Mouse (Mus musculus): Measurements from ENCODE around the gene Kcnk13. TPM values are rescaled to one million over a fixed set of nuclear protein-coding genes. Genes with fewer than 3 reads are reported as not detected.

The Kcnk13 gene
- polyA plus RNA-seq, 1 experiment from 2014 or later, result 0.56 TPM

GRCm38 (mm10) chr12:100006681-100007080, 42.4 kb downstream of the Kcnk13 start:
- no peak for ATAC-seq (ENCODE audit: insufficient number of reproducible peaks, low FRiP score, low TSS enrichment, low read depth)

GRCm38 (mm10) chr12:100012839-100013238, 48.5 kb downstream of the Kcnk13 start:
- Histone ChIP-seq H3K9me3 (ENCODE audit: control insufficient read depth, low read length) (no peaks in the 10 kb centered on the region), H3K4me2 (ENCODE audit: low read depth, severe bottlenecking) (no peak overlapping the region), H3K9ac (ENCODE audit: low read length) (no peak overlapping the region), H3K4me3 (ENCODE audit: low read depth, low read length) (no peak overlapping the region), H3K27me3 (ENCODE audit: control insufficient read depth, insufficient read depth, low read length) (no peaks in the 10 kb centered on the region), H3K27ac (replicated peaks; ENCODE audit: low read depth, low read length) (no peak overlapping the region), H3K36me3 (ENCODE audit: control insufficient read depth, insufficient read depth, low read length) (no peaks in the 10 kb centered on the region), H3K4me1 (ENCODE audit: control insufficient read depth, insufficient read depth, low read length) (no peaks in the 10 kb centered on the region)
- WGBS, result 91% methylated on average over 3 of the region's 3 CpGs
- ATAC-seq (ENCODE audit: insufficient number of reproducible peaks, low FRiP score, low TSS enrichment, low read depth) (no peak), DNase-seq (ENCODE audit: low spot score) (no peak)

More at GRCm38 (mm10) chr12:100006681-100007080, 42.4 kb downstream of the Kcnk13 start:
- Histone ChIP-seq H3K9me3 (ENCODE audit: control insufficient read depth, low read length) (no peaks in the 10 kb centered on the region), H3K36me3 (ENCODE audit: control insufficient read depth, insufficient read depth, low read length) (no peaks in the 10 kb centered on the region), H3K27ac (replicated peaks; ENCODE audit: low read depth, low read length) (no peak overlapping the region), H3K27me3 (ENCODE audit: control insufficient read depth, insufficient read depth, low read length) (no peaks in the 10 kb centered on the region), H3K4me3 (ENCODE audit: low read depth, low read length) (no peak overlapping the region), H3K4me1 (ENCODE audit: control insufficient read depth, insufficient read depth, low read length) (peaks cover 6% of the 10 kb centered on the region; the same call in 1 of the 2 replicates), H3K4me2 (ENCODE audit: low read depth, severe bottlenecking) (no peak overlapping the region), H3K9ac (ENCODE audit: low read length) (no peak overlapping the region)
- no peak for DNase-seq (ENCODE audit: low spot score)
- WGBS, result 69% methylated on average over 2 of the region's 2 CpGs

GRCm38 (mm10) chr12:100015146-100015545, 50.8 kb downstream of the Kcnk13 start:
- Histone ChIP-seq H3K4me2 (ENCODE audit: low read depth, severe bottlenecking) (no peak overlapping the region), H3K4me1 (ENCODE audit: control insufficient read depth, insufficient read depth, low read length) (no peaks in the 10 kb centered on the region), H3K9ac (ENCODE audit: low read length) (no peak overlapping the region), H3K36me3 (ENCODE audit: control insufficient read depth, insufficient read depth, low read length) (no peaks in the 10 kb centered on the region), H3K27me3 (ENCODE audit: control insufficient read depth, insufficient read depth, low read length) (no peaks in the 10 kb centered on the region), H3K4me3 (ENCODE audit: low read depth, low read length) (no peak overlapping the region), H3K27ac (replicated peaks; ENCODE audit: low read depth, low read length) (no peak overlapping the region), H3K9me3 (ENCODE audit: control insufficient read depth, low read length) (no peaks in the 10 kb centered on the region)
- DNase-seq (ENCODE audit: low spot score), result no peak
- ATAC-seq (ENCODE audit: insufficient number of reproducible peaks, low FRiP score, low TSS enrichment, low read depth), result no peak
- 92% methylated on average over 5 of the region's 5 CpGs for WGBS

GRCm38 (mm10) chr12:100017709-100018108, 53.4 kb downstream of the Kcnk13 start:
- no peak for ATAC-seq (ENCODE audit: insufficient number of reproducible peaks, low FRiP score, low TSS enrichment, low read depth)
- Histone ChIP-seq H3K4me3 (ENCODE audit: low read depth, low read length) (no peak overlapping the region), H3K9me3 (ENCODE audit: control insufficient read depth, low read length) (no peaks in the 10 kb centered on the region), H3K9ac (ENCODE audit: low read length) (no peak overlapping the region), H3K4me1 (ENCODE audit: control insufficient read depth, insufficient read depth, low read length) (no peaks in the 10 kb centered on the region), H3K27me3 (ENCODE audit: control insufficient read depth, insufficient read depth, low read length) (no peaks in the 10 kb centered on the region), H3K27ac (replicated peaks; ENCODE audit: low read depth, low read length) (no peak overlapping the region), H3K36me3 (ENCODE audit: control insufficient read depth, insufficient read depth, low read length) (no peaks in the 10 kb centered on the region), H3K4me2 (ENCODE audit: low read depth, severe bottlenecking) (no peak overlapping the region)
- DNase-seq (ENCODE audit: low spot score), result no peak
- 89% methylated on average over 6 of the region's 6 CpGs for WGBS

- Histone ChIP-seq H3K27ac (replicated peaks; ENCODE audit: low read depth, low read length) (no peak overlapping the region), H3K27me3 (ENCODE audit: control insufficient read depth, insufficient read depth, low read length) (no peaks in the 10 kb centered on the region), H3K4me2 (ENCODE audit: low read depth, severe bottlenecking) (no peak overlapping the region), H3K4me3 (ENCODE audit: low read depth, low read length) (no peak overlapping the region), H3K9me3 (ENCODE audit: control insufficient read depth, low read length) (no peaks in the 10 kb centered on the region), H3K9ac (ENCODE audit: low read length) (no peak overlapping the region), H3K36me3 (ENCODE audit: control insufficient read depth, insufficient read depth, low read length) (no peaks in the 10 kb centered on the region), H3K4me1 (ENCODE audit: control insufficient read depth, insufficient read depth, low read length) (no peaks in the 10 kb centered on the region)
- ATAC-seq (ENCODE audit: insufficient number of reproducible peaks, low FRiP score, low TSS enrichment, low read depth), result no peak
- WGBS, result 88% methylated on average over 5 of the region's 5 CpGs
- no peak for DNase-seq (ENCODE audit: low spot score)
Measured at GRCm38 (mm10) chr12:100022490-100022889, 58.2 kb downstream of the Kcnk13 start.

- no peak overlapping the region for H3K4me3 ChIP-seq (ENCODE audit: low read depth, low read length)
- H3K27ac ChIP-seq (replicated peaks; ENCODE audit: low read depth, low read length), result no peak overlapping the region
- ATAC-seq (ENCODE audit: insufficient number of reproducible peaks, low FRiP score, low TSS enrichment, low read depth) (no peak), DNase-seq (ENCODE audit: low spot score) (no peak)
- no peak overlapping the region for H3K9ac ChIP-seq (ENCODE audit: low read length)
- no peaks in the 10 kb centered on the region for H3K4me1 ChIP-seq (ENCODE audit: control insufficient read depth, insufficient read depth, low read length)
- H3K27me3 ChIP-seq (ENCODE audit: control insufficient read depth, insufficient read depth, low read length), result no peaks in the 10 kb centered on the region
- no peak overlapping the region for H3K4me2 ChIP-seq (ENCODE audit: low read depth, severe bottlenecking)
- no peaks in the 10 kb centered on the region for H3K36me3 ChIP-seq (ENCODE audit: control insufficient read depth, insufficient read depth, low read length)
- WGBS, result 79% methylated on average over 12 of the region's 12 CpGs
- H3K9me3 ChIP-seq (ENCODE audit: control insufficient read depth, low read length), result no peaks in the 10 kb centered on the region
Measured at GRCm38 (mm10) chr12:100023821-100024365, 59.6 kb downstream of the Kcnk13 start.

GRCm38 (mm10) chr12:100025675-100026074, 61.4 kb downstream of the Kcnk13 start:
- H3K9ac ChIP-seq (ENCODE audit: low read length), result no peak overlapping the region
- no peaks in the 10 kb centered on the region for H3K4me1 ChIP-seq (ENCODE audit: control insufficient read depth, insufficient read depth, low read length)
- no peaks in the 10 kb centered on the region for H3K27me3 ChIP-seq (ENCODE audit: control insufficient read depth, insufficient read depth, low read length)
- H3K4me2 ChIP-seq (ENCODE audit: low read depth, severe bottlenecking), result no peak overlapping the region
- DNase-seq (ENCODE audit: low spot score) (no peak), ATAC-seq (ENCODE audit: insufficient number of reproducible peaks, low FRiP score, low TSS enrichment, low read depth) (no peak)
- 45% methylated on average over 11 of the region's 11 CpGs for WGBS
- H3K27ac ChIP-seq (replicated peaks; ENCODE audit: low read depth, low read length), result no peak overlapping the region
- no peaks in the 10 kb centered on the region for H3K36me3 ChIP-seq (ENCODE audit: control insufficient read depth, insufficient read depth, low read length)
- no peak overlapping the region for H3K4me3 ChIP-seq (ENCODE audit: low read depth, low read length)
- no peaks in the 10 kb centered on the region for H3K9me3 ChIP-seq (ENCODE audit: control insufficient read depth, low read length)

- Histone ChIP-seq H3K4me1 (ENCODE audit: control insufficient read depth, insufficient read depth, low read length) (no peaks in the 10 kb centered on the region), H3K27ac (replicated peaks; ENCODE audit: low read depth, low read length) (no peak overlapping the region), H3K4me2 (ENCODE audit: low read depth, severe bottlenecking) (no peak overlapping the region), H3K9me3 (ENCODE audit: control insufficient read depth, low read length) (no peaks in the 10 kb centered on the region), H3K27me3 (ENCODE audit: control insufficient read depth, insufficient read depth, low read length) (no peaks in the 10 kb centered on the region), H3K36me3 (ENCODE audit: control insufficient read depth, insufficient read depth, low read length) (no peaks in the 10 kb centered on the region), H3K4me3 (ENCODE audit: low read depth, low read length) (no peak overlapping the region), H3K9ac (ENCODE audit: low read length) (no peak overlapping the region)
- WGBS, result 80% methylated on average over 7 of the region's 7 CpGs
- no peak for DNase-seq (ENCODE audit: low spot score)
- ATAC-seq (ENCODE audit: insufficient number of reproducible peaks, low FRiP score, low TSS enrichment, low read depth), result no peak
Measured at GRCm38 (mm10) chr12:100026715-100027245, 62.5 kb downstream of the Kcnk13 start.

- Histone ChIP-seq H3K4me3 (ENCODE audit: low read depth, low read length) (no peak overlapping the region), H3K4me1 (ENCODE audit: control insufficient read depth, insufficient read depth, low read length) (no peaks in the 10 kb centered on the region), H3K4me2 (ENCODE audit: low read depth, severe bottlenecking) (no peak overlapping the region), H3K27ac (replicated peaks; ENCODE audit: low read depth, low read length) (no peak overlapping the region), H3K9me3 (ENCODE audit: control insufficient read depth, low read length) (no peaks in the 10 kb centered on the region), H3K36me3 (ENCODE audit: control insufficient read depth, insufficient read depth, low read length) (no peaks in the 10 kb centered on the region), H3K27me3 (ENCODE audit: control insufficient read depth, insufficient read depth, low read length) (no peaks in the 10 kb centered on the region), H3K9ac (ENCODE audit: low read length) (no peak overlapping the region)
- WGBS, result 86% methylated on average over 7 of the region's 7 CpGs
- DNase-seq (ENCODE audit: low spot score) (no peak), ATAC-seq (ENCODE audit: insufficient number of reproducible peaks, low FRiP score, low TSS enrichment, low read depth) (no peak)
Measured at GRCm38 (mm10) chr12:100027281-100027680, 63.0 kb downstream of the Kcnk13 start.
